Mouse (Mus musculus) frontal cortex, postnatal 14 days (tissue): ENCODE measurements around the gene Golga3.

Source experiments
- DNase-seq, 2 experiments: peaks; one replicate each; pipeline ENCODE4 v3.0.0; 2022; ENCODE audit warnings: low spot score in 2 of 2

Gene Golga3

GRCm38 (mm10) chr5:110231638-110232037 is 55.1 kb downstream of the Golga3 start:
- no peak for DNase-seq

GRCm38 (mm10) chr5:110232346-110232745 is 55.8 kb downstream of the Golga3 start:
- DNase-seq: no peak

GRCm38 (mm10) chr5:110244091-110244490 is 67.6 kb downstream of the Golga3 start:
- DNase-seq: no peak

GRCm38 (mm10) chr5:110266941-110267340 is 90.4 kb downstream of the Golga3 start:
- no peak for DNase-seq

- peak; percentile 62 to 81 for DNase-seq
Observed at GRCm38 (mm10) chr5:110269141-110270101, 92.9 kb downstream of the Golga3 start, which contains the start of gene Pgam5. Gene Pgam5, minus strand, starts transcription at chr5:110269913.

- no peak for DNase-seq
Observed at GRCm38 (mm10) chr5:110270242-110270641, 93.7 kb downstream of the Golga3 start.

GRCm38 (mm10) chr5:110274147-110274546 is 97.6 kb downstream of the Golga3 start:
- no peak for DNase-seq

GRCm38 (mm10) chr5:110274846-110275245 is 98.3 kb downstream of the Golga3 start:
- DNase-seq: no peak
